Comparison of ENCODE assay signal across 8 mouse cellular contexts in genomic region chr5:8356885-8357651, GRCm38 (mm10). TPM values are rescaled to one million over a fixed set of nuclear protein-coding genes. Genes with fewer than 3 reads are reported as not detected.
DNase-seq lines count a peak whose midpoint lies in the region; ATAC-seq lines count a peak whose summit lies in the region.
"Had no signal": no experiment of that assay in that cellular context is flagged by ENCODE, and none has a peak within 500 bp of the region (broad histone marks: within the 10 kb centered on the region; RNA-seq: fewer than 3 reads in every experiment).

No protein-coding gene starts in this region.

- no peak overlapping the region for H3K4me2 ChIP-seq in liver, embryonic 15.5 days
- no peak overlapping the region for H3K4me2 ChIP-seq in liver, embryonic 11.5 days
- peak overlapping the region; percentile 38 for H3K4me2 ChIP-seq in heart, embryonic 12.5 days
- H3K4me2 ChIP-seq in limb, embryonic 15.5 days = no peak overlapping the region
- H3K4me2 ChIP-seq in neural tube, embryonic 13.5 days = no peak overlapping the region
- H3K4me2 ChIP-seq: midbrain, embryonic 12.5 days had no signal

- WGBS in liver, embryonic 15.5 days (ENCODE audit: insufficient replicate concordance) = 20% methylated on average over 13 of the region's 13 CpGs
- WGBS in liver, embryonic 11.5 days = 53% methylated on average over 13 of the region's 13 CpGs
- whole genome bisulfite sequencing in heart, embryonic 12.5 days = 35% methylated on average over 13 of the region's 13 CpGs
- WGBS in limb, embryonic 15.5 days = 41% methylated on average over 13 of the region's 13 CpGs
- 59% methylated on average over 13 of the region's 13 CpGs for WGBS in neural tube, embryonic 13.5 days

- H3K27me3 ChIP-seq in liver, embryonic 15.5 days = no peaks in the 10 kb centered on the region
- H3K27me3 ChIP-seq in liver, embryonic 11.5 days (replicated peaks; ENCODE audit: control insufficient read depth, insufficient read depth, low read length) = no peaks in the 10 kb centered on the region
- H3K27me3 ChIP-seq in heart, embryonic 12.5 days (replicated peaks) = no peaks in the 10 kb centered on the region
- no peaks in the 10 kb centered on the region for H3K27me3 ChIP-seq in limb, embryonic 15.5 days
- H3K27me3 ChIP-seq in neural tube, embryonic 13.5 days = no peaks in the 10 kb centered on the region
- H3K27me3 ChIP-seq: midbrain, embryonic 12.5 days had no signal

- DNase-seq in liver, embryonic 11.5 days (ENCODE audit: low spot score) = no peak
- DNase-seq in ovary, postnatal 10 days (ENCODE audit: low spot score) = no peak
- DNase-seq in MN1 (ENCODE audit: low spot score) = no peak

- H3K4me1 ChIP-seq in liver, embryonic 15.5 days (replicated peaks) = no peaks in the 10 kb centered on the region
- no peaks in the 10 kb centered on the region for H3K4me1 ChIP-seq in liver, embryonic 11.5 days (replicated peaks; ENCODE audit: control insufficient read depth, insufficient read depth, low read length)
- H3K4me1 ChIP-seq in heart, embryonic 12.5 days (replicated peaks) = peaks cover 18% of the 10 kb centered on the region
- no peaks in the 10 kb centered on the region; the same call in 1 of the 2 replicates for H3K4me1 ChIP-seq in limb, embryonic 15.5 days
- H3K4me1 ChIP-seq in neural tube, embryonic 13.5 days (replicated peaks) = peaks cover 20% of the 10 kb centered on the region

- H3K36me3 ChIP-seq in liver, embryonic 15.5 days (replicated peaks) = no peaks in the 10 kb centered on the region
- H3K36me3 ChIP-seq in liver, embryonic 11.5 days (ENCODE audit: control insufficient read depth, insufficient read depth, low read length) = no peaks in the 10 kb centered on the region
- no peaks in the 10 kb centered on the region for H3K36me3 ChIP-seq in heart, embryonic 12.5 days
- H3K36me3 ChIP-seq in limb, embryonic 15.5 days = no peaks in the 10 kb centered on the region
- H3K36me3 ChIP-seq in neural tube, embryonic 13.5 days = no peaks in the 10 kb centered on the region
- H3K36me3 ChIP-seq: midbrain, embryonic 12.5 days had no signal

- H3K9me3 ChIP-seq in liver, embryonic 15.5 days (replicated peaks) = no peaks in the 10 kb centered on the region
- H3K9me3 ChIP-seq in liver, embryonic 11.5 days (ENCODE audit: control insufficient read depth, low read length) = no peaks in the 10 kb centered on the region
- H3K9me3 ChIP-seq in heart, embryonic 12.5 days (replicated peaks) = no peaks in the 10 kb centered on the region
- H3K9me3 ChIP-seq in limb, embryonic 15.5 days = no peaks in the 10 kb centered on the region
- no peaks in the 10 kb centered on the region for H3K9me3 ChIP-seq in neural tube, embryonic 13.5 days
- H3K9me3 ChIP-seq: midbrain, embryonic 12.5 days had no signal

- ATAC-seq in liver, embryonic 15.5 days (ENCODE audit: insufficient read depth) = peak; percentile 47; the same call in 1 of the 2 replicates
- ATAC-seq in liver, embryonic 11.5 days (replicated peaks; ENCODE audit: low FRiP score) = no peak
- 0 out of 2 replicates have a peak, but pooled peaks have one; percentile 42 for ATAC-seq in heart, embryonic 12.5 days (ENCODE audit: insufficient number of reproducible peaks, low FRiP score)
- no peak for ATAC-seq in limb, embryonic 15.5 days (ENCODE audit: insufficient number of reproducible peaks, low FRiP score, low TSS enrichment, low read depth)
- peak; percentile 50; the same call in 1 of the 2 replicates for ATAC-seq in neural tube, embryonic 13.5 days (ENCODE audit: low read depth)

- H3K4me3 ChIP-seq in liver, embryonic 15.5 days (replicated peaks) = no peak overlapping the region
- no peak overlapping the region for H3K4me3 ChIP-seq in liver, embryonic 11.5 days (ENCODE audit: low read depth, low read length)
- H3K4me3 ChIP-seq in heart, embryonic 12.5 days = no peak overlapping the region
- H3K4me3 ChIP-seq in limb, embryonic 15.5 days = no peak overlapping the region
- H3K4me3 ChIP-seq in neural tube, embryonic 13.5 days = no peak overlapping the region
- H3K4me3 ChIP-seq: midbrain, embryonic 12.5 days had no signal

- H3K27ac ChIP-seq in liver, embryonic 15.5 days (replicated peaks) = no peak overlapping the region
- H3K27ac ChIP-seq in liver, embryonic 11.5 days (ENCODE audit: low read depth, low read length) = no peak overlapping the region
- peak overlapping the region; percentile 63 for H3K27ac ChIP-seq in heart, embryonic 12.5 days (ENCODE audit: poor library complexity, severe bottlenecking)
- H3K27ac ChIP-seq in limb, embryonic 15.5 days = peak overlapping the region; percentile 22; the same call in 1 of the 2 replicates
- peak overlapping the region; percentile 19; the same call in 1 of the 2 replicates for H3K27ac ChIP-seq in neural tube, embryonic 13.5 days (replicated peaks)
- H3K27ac ChIP-seq: midbrain, embryonic 12.5 days had no signal

- H3K9ac ChIP-seq in liver, embryonic 15.5 days = no peak overlapping the region
- H3K9ac ChIP-seq in liver, embryonic 11.5 days (ENCODE audit: low read depth, low read length) = no peak overlapping the region
- no peak overlapping the region for H3K9ac ChIP-seq in heart, embryonic 12.5 days
- no peak overlapping the region for H3K9ac ChIP-seq in limb, embryonic 15.5 days
- no peak overlapping the region for H3K9ac ChIP-seq in neural tube, embryonic 13.5 days
- H3K9ac ChIP-seq: midbrain, embryonic 12.5 days had no signal

RNA-seq across cellular contexts. Expression of gene Adam22, which starts 10.9 kb away (rescaled TPM):
- polyA plus RNA-seq in liver, embryonic 15.5 days (2015; fragmentation: Nextera tagmentation; extraction: Ambion mirVana) = 0.24 and 0.41 TPM in 2 replicates
- polyA plus RNA-seq in liver, embryonic 11.5 days (2014; fragmentation: Nextera tagmentation; extraction: Ambion mirVana) = 2.1 and 2.2 TPM in 2 replicates
- polyA plus RNA-seq in heart, embryonic 12.5 days (2016; fragmentation: Nextera tagmentation; extraction: Ambion mirVana) = 8.1 and 8.8 TPM in 2 replicates
- polyA plus RNA-seq in limb, embryonic 15.5 days (2015; fragmentation: Nextera tagmentation; extraction: Ambion mirVana) = 11.6 and 13.1 TPM in 2 replicates
- 31.7 and 32.5 TPM in 2 replicates for polyA plus RNA-seq in neural tube, embryonic 13.5 days (2015; fragmentation: Nextera tagmentation; extraction: Ambion mirVana)

Comparison
In these comparisons a context has a peak if more than half of its experiments do, and no peak if none do; other contexts are left out.
1. ATAC-seq: peak in liver, embryonic 15.5 days (single experiment), heart, embryonic 12.5 days (single experiment) and neural tube, embryonic 13.5 days (single experiment); none in liver, embryonic 11.5 days (single experiment) and limb, embryonic 15.5 days (single experiment).
2. H3K27ac ChIP-seq: peak in heart, embryonic 12.5 days (single experiment), limb, embryonic 15.5 days (single experiment) and neural tube, embryonic 13.5 days (single experiment); none in liver, embryonic 15.5 days (single experiment) and liver, embryonic 11.5 days (single experiment).